Mouse (Mus musculus): ENCODE results near the gene Prkce. TPM values are rescaled to one million over a fixed set of nuclear protein-coding genes. Genes with fewer than 3 reads are reported as not detected.

The Prkce gene
- polyA plus RNA-seq, 1 experiment from 2014 or later, result 5.3 TPM

- no peak for ATAC-seq (ENCODE audit: low FRiP score, low read depth)
- no peak overlapping the region for H3K4me3 ChIP-seq
- H3K27me3 ChIP-seq, result no peaks in the 10 kb centered on the region
- no peak overlapping the region for H3K4me2 ChIP-seq (replicated peaks)
- no peaks in the 10 kb centered on the region for H3K9me3 ChIP-seq
- H3K9ac ChIP-seq (replicated peaks), result no peak overlapping the region
- 0 out of 2 replicates have a peak, but pooled peaks cover 3% of the 10 kb centered on the region for H3K4me1 ChIP-seq
- H3K27ac ChIP-seq (replicated peaks), result no peak overlapping the region
- no peaks in the 10 kb centered on the region for H3K36me3 ChIP-seq
- WGBS, result 89% methylated on average over 8 of the region's 8 CpGs
Measured at GRCm38 (mm10) chr17:86228850-86229249, 61.3 kb downstream of the Prkce start.

GRCm38 (mm10) chr17:86230141-86230633 is 62.6 kb downstream of the Prkce start:
- Histone ChIP-seq H3K4me3 (no peak overlapping the region), H3K4me1 (0 out of 2 replicates have a peak, but pooled peaks cover 3% of the 10 kb centered on the region), H3K9me3 (no peaks in the 10 kb centered on the region), H3K4me2 (replicated peaks) (no peak overlapping the region), H3K27me3 (no peaks in the 10 kb centered on the region), H3K27ac (replicated peaks) (no peak overlapping the region), H3K9ac (replicated peaks) (no peak overlapping the region), H3K36me3 (no peaks in the 10 kb centered on the region)
- 92% methylated on average over 16 of the region's 16 CpGs for WGBS
- ATAC-seq (ENCODE audit: low FRiP score, low read depth), result no peak

GRCm38 (mm10) chr17:86231741-86232179 is 64.2 kb downstream of the Prkce start:
- no peaks in the 10 kb centered on the region for H3K9me3 ChIP-seq
- H3K9ac ChIP-seq (replicated peaks), result no peak overlapping the region
- no peaks in the 10 kb centered on the region for H3K36me3 ChIP-seq
- no peaks in the 10 kb centered on the region for H3K27me3 ChIP-seq
- 92% methylated on average over 12 of the region's 12 CpGs for WGBS
- no peak overlapping the region for H3K4me2 ChIP-seq (replicated peaks)
- no peak overlapping the region for H3K27ac ChIP-seq (replicated peaks)
- no peak for ATAC-seq (ENCODE audit: low FRiP score, low read depth)
- no peak overlapping the region for H3K4me3 ChIP-seq
- 0 out of 2 replicates have a peak, but pooled peaks cover 3% of the 10 kb centered on the region for H3K4me1 ChIP-seq

GRCm38 (mm10) chr17:86232248-86232647 is 64.7 kb downstream of the Prkce start:
- no peak for ATAC-seq (ENCODE audit: low FRiP score, low read depth)
- WGBS, result 88% methylated on average over 4 of the region's 4 CpGs
- no peak overlapping the region for H3K4me2 ChIP-seq (replicated peaks)
- H3K4me1 ChIP-seq, result 0 out of 2 replicates have a peak, but pooled peaks cover 3% of the 10 kb centered on the region
- H3K4me3 ChIP-seq, result no peak overlapping the region
- no peak overlapping the region for H3K9ac ChIP-seq (replicated peaks)
- H3K27ac ChIP-seq (replicated peaks), result no peak overlapping the region
- H3K36me3 ChIP-seq, result no peaks in the 10 kb centered on the region
- H3K27me3 ChIP-seq, result no peaks in the 10 kb centered on the region
- no peaks in the 10 kb centered on the region for H3K9me3 ChIP-seq

- no peak overlapping the region for H3K4me3 ChIP-seq
- H3K4me1 ChIP-seq, result 0 out of 2 replicates have a peak, but pooled peaks cover 3% of the 10 kb centered on the region
- no peak overlapping the region for H3K9ac ChIP-seq (replicated peaks)
- H3K27me3 ChIP-seq, result no peaks in the 10 kb centered on the region
- ATAC-seq (ENCODE audit: low FRiP score, low read depth), result 0 out of 2 replicates have a peak, but pooled peaks have one; percentile 49
- H3K9me3 ChIP-seq, result no peaks in the 10 kb centered on the region
- H3K36me3 ChIP-seq, result no peaks in the 10 kb centered on the region
- H3K27ac ChIP-seq (replicated peaks), result no peak overlapping the region
- no peak overlapping the region for H3K4me2 ChIP-seq (replicated peaks)
- 74% methylated on average over 9 of the region's 9 CpGs for WGBS
Measured at GRCm38 (mm10) chr17:86234587-86235150, 67.1 kb downstream of the Prkce start.

GRCm38 (mm10) chr17:86236026-86236712 is 68.6 kb downstream of the Prkce start:
- Histone ChIP-seq H3K27me3 (no peaks in the 10 kb centered on the region), H3K9me3 (no peaks in the 10 kb centered on the region), H3K4me1 (0 out of 2 replicates have a peak, but pooled peaks cover 3% of the 10 kb centered on the region), H3K36me3 (no peaks in the 10 kb centered on the region), H3K4me3 (no peak overlapping the region), H3K27ac (replicated peaks) (no peak overlapping the region), H3K9ac (replicated peaks) (no peak overlapping the region), H3K4me2 (replicated peaks) (no peak overlapping the region)
- ATAC-seq (ENCODE audit: low FRiP score, low read depth), result no peak
- WGBS, result 85% methylated on average over 10 of the region's 10 CpGs

GRCm38 (mm10) chr17:86236861-86237763 is 69.5 kb downstream of the Prkce start:
- Histone ChIP-seq H3K27ac (replicated peaks) (no peak overlapping the region), H3K9ac (replicated peaks) (no peak overlapping the region), H3K4me2 (replicated peaks) (no peak overlapping the region), H3K4me3 (no peak overlapping the region), H3K27me3 (no peaks in the 10 kb centered on the region), H3K36me3 (no peaks in the 10 kb centered on the region), H3K9me3 (no peaks in the 10 kb centered on the region), H3K4me1 (no peaks in the 10 kb centered on the region)
- no peak for ATAC-seq (ENCODE audit: low FRiP score, low read depth)
- 90% methylated on average over 16 of the region's 16 CpGs for WGBS

GRCm38 (mm10) chr17:86242291-86242690 is 74.7 kb downstream of the Prkce start:
- Histone ChIP-seq H3K9me3 (no peaks in the 10 kb centered on the region), H3K27me3 (no peaks in the 10 kb centered on the region), H3K4me3 (no peak overlapping the region), H3K27ac (replicated peaks) (no peak overlapping the region), H3K36me3 (no peaks in the 10 kb centered on the region), H3K4me1 (no peaks in the 10 kb centered on the region), H3K4me2 (replicated peaks) (no peak overlapping the region), H3K9ac (replicated peaks) (no peak overlapping the region)
- no peak for ATAC-seq (ENCODE audit: low FRiP score, low read depth)
- WGBS, result 86% methylated on average over 9 of the region's 9 CpGs

GRCm38 (mm10) chr17:86243109-86243527 is 75.5 kb downstream of the Prkce start:
- Histone ChIP-seq H3K4me3 (no peak overlapping the region), H3K9me3 (no peaks in the 10 kb centered on the region), H3K4me1 (no peaks in the 10 kb centered on the region), H3K27me3 (no peaks in the 10 kb centered on the region), H3K9ac (replicated peaks) (no peak overlapping the region), H3K27ac (replicated peaks) (no peak overlapping the region), H3K36me3 (no peaks in the 10 kb centered on the region), H3K4me2 (replicated peaks) (no peak overlapping the region)
- ATAC-seq (ENCODE audit: low FRiP score, low read depth), result no peak
- 90% methylated on average over 16 of the region's 16 CpGs for WGBS

GRCm38 (mm10) chr17:86244397-86244796 is 76.8 kb downstream of the Prkce start:
- Histone ChIP-seq H3K9me3 (no peaks in the 10 kb centered on the region), H3K9ac (replicated peaks) (no peak overlapping the region), H3K4me3 (no peak overlapping the region), H3K36me3 (no peaks in the 10 kb centered on the region), H3K27ac (replicated peaks) (no peak overlapping the region), H3K4me2 (replicated peaks) (no peak overlapping the region), H3K27me3 (no peaks in the 10 kb centered on the region), H3K4me1 (no peaks in the 10 kb centered on the region)
- ATAC-seq (ENCODE audit: low FRiP score, low read depth), result no peak
- 92% methylated on average over 5 of the region's 5 CpGs for WGBS

- Histone ChIP-seq H3K4me1 (no peaks in the 10 kb centered on the region), H3K4me2 (replicated peaks) (no peak overlapping the region), H3K9ac (replicated peaks) (no peak overlapping the region), H3K4me3 (no peak overlapping the region), H3K36me3 (no peaks in the 10 kb centered on the region), H3K27ac (replicated peaks) (no peak overlapping the region), H3K9me3 (no peaks in the 10 kb centered on the region), H3K27me3 (no peaks in the 10 kb centered on the region)
- WGBS, result 89% methylated on average over 8 of the region's 8 CpGs
- no peak for ATAC-seq (ENCODE audit: low FRiP score, low read depth)
Measured at GRCm38 (mm10) chr17:86248832-86249231, 81.2 kb downstream of the Prkce start.

Data from midbrain, embryonic 12.5 days (tissue).